Mouse (Mus musculus): ENCODE measurements at regions not wholly inside any gene's neighbourhood (a gene's known extent, or its start where the extent isn't known, plus 50 kb on each side); places are given as distances from the start of the nearest gene placed in this dataset.

DNA sequence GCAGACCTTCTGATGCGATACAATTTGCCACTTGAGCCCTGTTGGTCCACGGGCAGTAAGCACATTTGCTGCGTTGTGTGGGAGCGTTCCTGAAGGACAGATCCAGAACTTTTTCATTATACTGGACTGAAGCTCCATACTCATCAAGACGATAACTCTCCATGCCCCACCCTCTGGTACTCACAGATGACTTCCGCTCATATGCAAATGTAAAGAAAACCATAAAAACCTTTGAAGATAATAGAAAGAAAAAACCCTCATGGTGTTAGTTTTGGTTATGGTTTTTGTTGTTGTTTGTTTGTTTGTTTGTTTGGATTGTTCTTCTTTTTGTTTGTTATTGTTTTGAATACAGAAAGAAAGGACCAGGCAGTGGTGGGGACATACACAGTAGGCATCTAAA is 86.0 kb upstream of the Calm2 start:
- H3K36me3 ChIP-seq (replicated peaks; ENCODE audit: control insufficient read depth, insufficient read depth, low read length) = no peaks in the 10 kb centered on the region
- ATAC-seq (ENCODE audit: insufficient read depth, low read depth) = no peak
- no peak overlapping the region for H3K9ac ChIP-seq (replicated peaks; ENCODE audit: low read depth, low read length)
- H3K4me3 ChIP-seq (ENCODE audit: low read depth, low read length) = peak overlapping the region; percentile 33; the same call in 1 of the 2 replicates
- H3K4me2 ChIP-seq (ENCODE audit: low read depth, low read length) = peak overlapping the region; percentile 67
- WGBS = 35% methylated on average over 6 of the region's 6 CpGs
- TF ChIP-seq EP300 (IDR thresholded peaks at IDR 0.05; ENCODE audit: low read depth) (no peak), CTCF (IDR thresholded peaks at IDR 0.05; ENCODE audit: low read depth) (no peak)
- no peak overlapping the region for H3K27ac ChIP-seq (ENCODE audit: low read depth)
- no peaks in the 10 kb centered on the region for H3K27me3 ChIP-seq (ENCODE audit: control insufficient read depth, insufficient read depth, low read length)
- no peak for DNase-seq (ENCODE audit: low spot score)
- no peaks in the 10 kb centered on the region for H3K9me3 ChIP-seq (replicated peaks; ENCODE audit: control insufficient read depth, low read length)
- peaks cover 18% of the 10 kb centered on the region for H3K4me1 ChIP-seq (ENCODE audit: control insufficient read depth, insufficient read depth)

GRCm38 (mm10) chr17:87549568-87549967 is 86.2 kb upstream of the Epcam start:
- no peak for DNase-seq (ENCODE audit: low spot score)
- no peaks in the 10 kb centered on the region for H3K4me1 ChIP-seq (ENCODE audit: control insufficient read depth, insufficient read depth)
- H3K4me2 ChIP-seq (ENCODE audit: low read depth, low read length) = no peak overlapping the region
- H3K36me3 ChIP-seq (replicated peaks; ENCODE audit: control insufficient read depth, insufficient read depth, low read length) = no peaks in the 10 kb centered on the region
- WGBS = 49% methylated on average over 6 of the region's 6 CpGs
- H3K9me3 ChIP-seq (replicated peaks; ENCODE audit: control insufficient read depth, low read length) = no peaks in the 10 kb centered on the region
- no peak overlapping the region for H3K9ac ChIP-seq (replicated peaks; ENCODE audit: low read depth, low read length)
- no peaks in the 10 kb centered on the region for H3K27me3 ChIP-seq (ENCODE audit: control insufficient read depth, insufficient read depth, low read length)
- TF ChIP-seq CTCF (IDR thresholded peaks at IDR 0.05; ENCODE audit: low read depth) (no peak), EP300 (IDR thresholded peaks at IDR 0.05; ENCODE audit: low read depth) (no peak)
- H3K4me3 ChIP-seq (ENCODE audit: low read depth, low read length) = no peak overlapping the region
- ATAC-seq (ENCODE audit: insufficient read depth, low read depth) = no peak
- no peak overlapping the region for H3K27ac ChIP-seq (ENCODE audit: low read depth)

- no peak overlapping the region for H3K9ac ChIP-seq (replicated peaks; ENCODE audit: low read depth, low read length)
- no peak overlapping the region for H3K27ac ChIP-seq (ENCODE audit: low read depth)
- no peaks in the 10 kb centered on the region for H3K9me3 ChIP-seq (replicated peaks; ENCODE audit: control insufficient read depth, low read length)
- no peaks in the 10 kb centered on the region for H3K36me3 ChIP-seq (replicated peaks; ENCODE audit: control insufficient read depth, insufficient read depth, low read length)
- H3K4me3 ChIP-seq (ENCODE audit: low read depth, low read length) = no peak overlapping the region
- DNase-seq (ENCODE audit: low spot score) (no peak), ATAC-seq (ENCODE audit: insufficient read depth, low read depth) (no peak; the same call in 1 of the 2 replicates)
- TF ChIP-seq EP300 (IDR thresholded peaks at IDR 0.05; ENCODE audit: low read depth) (no peak), CTCF (IDR thresholded peaks at IDR 0.05; ENCODE audit: low read depth) (no peak)
- no peaks in the 10 kb centered on the region for H3K4me1 ChIP-seq (ENCODE audit: control insufficient read depth, insufficient read depth)
- no peaks in the 10 kb centered on the region for H3K27me3 ChIP-seq (ENCODE audit: control insufficient read depth, insufficient read depth, low read length)
- no peak overlapping the region for H3K4me2 ChIP-seq (ENCODE audit: low read depth, low read length)
- WGBS = 58% methylated on average over 13 of the region's 13 CpGs
Observed at GRCm38 (mm10) chr17:87550518-87551164, 85.1 kb upstream of the Epcam start.

DNA sequence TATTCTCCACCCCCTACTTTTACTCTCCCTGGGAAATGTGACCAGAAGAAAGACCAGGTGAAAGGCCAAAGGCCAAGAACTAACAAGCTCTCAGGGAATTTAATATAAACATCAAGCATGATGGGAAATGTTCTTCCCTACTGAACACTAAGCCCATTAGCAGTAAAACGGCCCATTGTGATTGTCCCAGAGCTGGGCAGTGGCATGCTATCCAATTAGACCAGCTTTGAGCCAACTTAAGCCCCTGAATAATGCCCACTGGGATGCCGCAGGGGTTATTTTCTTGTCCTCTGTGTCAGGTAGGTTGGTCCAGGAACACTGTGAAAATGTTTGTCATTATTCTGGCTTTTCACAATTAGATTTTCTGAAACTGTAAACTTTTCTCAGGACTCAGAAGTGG is 81.2 kb upstream of the Epcam start:
- 59% methylated on average over 2 of the region's 2 CpGs for WGBS
- H3K4me1 ChIP-seq (ENCODE audit: control insufficient read depth, insufficient read depth) = no peaks in the 10 kb centered on the region
- no peaks in the 10 kb centered on the region for H3K9me3 ChIP-seq (replicated peaks; ENCODE audit: control insufficient read depth, low read length)
- no peak overlapping the region for H3K27ac ChIP-seq (ENCODE audit: low read depth)
- H3K36me3 ChIP-seq (replicated peaks; ENCODE audit: control insufficient read depth, insufficient read depth, low read length) = no peaks in the 10 kb centered on the region
- H3K4me3 ChIP-seq (ENCODE audit: low read depth, low read length) = no peak overlapping the region
- H3K4me2 ChIP-seq (ENCODE audit: low read depth, low read length) = no peak overlapping the region
- no peaks in the 10 kb centered on the region for H3K27me3 ChIP-seq (ENCODE audit: control insufficient read depth, insufficient read depth, low read length)
- no peak overlapping the region for H3K9ac ChIP-seq (replicated peaks; ENCODE audit: low read depth, low read length)
- no peak for ATAC-seq (ENCODE audit: insufficient read depth, low read depth)
- DNase-seq (ENCODE audit: low spot score) = no peak
- no peak for TF ChIP-seq CTCF (IDR thresholded peaks at IDR 0.05; ENCODE audit: low read depth)
- no peak for TF ChIP-seq EP300 (IDR thresholded peaks at IDR 0.05; ENCODE audit: low read depth)

GRCm38 (mm10) chr17:87558419-87558818 is 77.4 kb upstream of the Epcam start:
- no peak overlapping the region for H3K4me3 ChIP-seq (ENCODE audit: low read depth, low read length)
- no peaks in the 10 kb centered on the region for H3K36me3 ChIP-seq (replicated peaks; ENCODE audit: control insufficient read depth, insufficient read depth, low read length)
- H3K4me1 ChIP-seq (ENCODE audit: control insufficient read depth, insufficient read depth) = no peaks in the 10 kb centered on the region
- H3K27ac ChIP-seq (ENCODE audit: low read depth) = no peak overlapping the region
- no peak for DNase-seq (ENCODE audit: low spot score)
- WGBS = 43% methylated on average over 2 of the region's 2 CpGs
- H3K4me2 ChIP-seq (ENCODE audit: low read depth, low read length) = no peak overlapping the region
- H3K9me3 ChIP-seq (replicated peaks; ENCODE audit: control insufficient read depth, low read length) = no peaks in the 10 kb centered on the region
- TF ChIP-seq EP300 (IDR thresholded peaks at IDR 0.05; ENCODE audit: low read depth) = no peak
- no peak for TF ChIP-seq CTCF (IDR thresholded peaks at IDR 0.05; ENCODE audit: low read depth)
- no peak for ATAC-seq (ENCODE audit: insufficient read depth, low read depth)
- no peaks in the 10 kb centered on the region for H3K27me3 ChIP-seq (ENCODE audit: control insufficient read depth, insufficient read depth, low read length)
- H3K9ac ChIP-seq (replicated peaks; ENCODE audit: low read depth, low read length) = no peak overlapping the region

GRCm38 (mm10) chr17:87559641-87560040 is 76.1 kb upstream of the Epcam start:
- H3K27ac ChIP-seq (ENCODE audit: low read depth) = no peak overlapping the region
- H3K4me1 ChIP-seq (ENCODE audit: control insufficient read depth, insufficient read depth) = no peaks in the 10 kb centered on the region
- ATAC-seq (ENCODE audit: insufficient read depth, low read depth) (no peak), DNase-seq (ENCODE audit: low spot score) (no peak)
- no peaks in the 10 kb centered on the region for H3K27me3 ChIP-seq (ENCODE audit: control insufficient read depth, insufficient read depth, low read length)
- no peaks in the 10 kb centered on the region for H3K36me3 ChIP-seq (replicated peaks; ENCODE audit: control insufficient read depth, insufficient read depth, low read length)
- no peak overlapping the region for H3K4me2 ChIP-seq (ENCODE audit: low read depth, low read length)
- no peak overlapping the region for H3K9ac ChIP-seq (replicated peaks; ENCODE audit: low read depth, low read length)
- TF ChIP-seq EP300 (IDR thresholded peaks at IDR 0.05; ENCODE audit: low read depth) (no peak), CTCF (IDR thresholded peaks at IDR 0.05; ENCODE audit: low read depth) (no peak)
- no peak overlapping the region for H3K4me3 ChIP-seq (ENCODE audit: low read depth, low read length)
- 86% methylated on average over 10 of the region's 10 CpGs for WGBS
- no peaks in the 10 kb centered on the region for H3K9me3 ChIP-seq (replicated peaks; ENCODE audit: control insufficient read depth, low read length)

Data from heart, postnatal 0 days (tissue).